Mouse (Mus musculus): Measurements from ENCODE around the gene Trp53bp2.

DNA sequence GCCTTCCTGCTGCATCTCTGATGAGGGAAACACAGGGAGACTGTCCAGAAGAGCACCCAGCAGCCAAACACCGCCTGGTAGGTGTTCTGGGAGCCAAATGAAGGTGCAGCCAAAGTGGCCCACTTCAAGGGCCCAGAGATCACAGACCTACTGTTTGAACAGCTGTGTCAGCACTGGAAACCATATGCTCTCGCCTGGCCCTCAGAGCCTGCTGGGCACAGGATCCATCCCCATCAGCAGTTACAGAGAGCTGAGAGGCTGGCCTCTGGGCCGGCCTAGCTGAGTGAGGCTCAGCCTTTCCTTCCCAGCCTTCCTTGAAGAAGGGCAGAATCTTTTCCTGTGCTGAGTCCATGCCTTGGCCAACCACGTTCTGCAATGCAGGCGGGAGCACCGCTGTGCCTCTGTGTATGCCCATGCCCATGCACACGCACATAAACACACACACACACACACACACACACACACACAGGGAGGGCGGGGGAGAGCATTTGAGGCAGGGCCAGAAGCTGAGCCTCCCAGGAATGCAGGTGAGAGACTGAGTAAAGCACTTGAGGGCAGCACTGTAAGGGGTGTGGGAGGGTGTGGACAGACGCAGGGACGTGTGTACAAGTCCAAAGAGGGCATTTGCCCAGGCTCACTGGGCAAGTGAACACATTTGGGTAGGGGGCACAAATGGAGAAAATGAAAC is 100.3 kb downstream of the Trp53bp2 start:
- TF ChIP-seq CTCF (IDR thresholded peaks at IDR 0.05; ENCODE audit: extremely low read depth, insufficient read length, insufficient replicate concordance, low read depth, low read length) (no peak), POLR2A (IDR thresholded peaks at IDR 0.05; ENCODE audit: low read depth, low read length) (no peak)

All from small intestine, adult 2 months (tissue).